Mouse (Mus musculus): ENCODE data around the gene Olfr285.

The Olfr285 gene

DNA sequence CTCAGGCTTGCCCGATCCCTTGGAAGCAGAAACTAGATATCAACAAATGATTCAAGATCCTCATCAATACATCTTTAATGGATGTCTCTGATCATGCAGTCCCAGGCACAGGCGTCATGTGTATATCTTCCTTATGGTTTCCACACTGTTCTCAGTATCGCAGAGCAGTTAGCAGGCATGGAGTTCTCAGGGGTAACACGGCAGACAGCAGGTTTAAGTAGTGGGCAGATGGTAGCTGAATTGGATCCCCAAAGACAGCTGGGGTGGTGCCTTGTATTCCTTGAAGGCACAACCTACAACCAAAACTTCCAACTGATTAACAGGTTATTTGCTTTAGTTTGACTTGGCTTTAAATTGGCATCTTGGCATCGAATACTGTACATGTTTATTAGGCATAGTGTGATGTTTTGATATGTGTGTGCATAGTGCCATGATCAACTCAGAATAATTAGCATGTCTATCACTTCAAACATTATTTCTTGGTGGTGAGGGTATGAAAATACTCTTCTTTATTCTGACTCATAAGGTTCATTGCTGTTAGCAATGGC is at the start of gene Olfr285:
Olfr285 (minus strand) TSS at position 177 of the 548 bp plus-strand sequence.
- in situ Hi-C loops (cut with MboI, MseI), result loop anchor here in 1 of 2 experiments (25.0 kb wide), 1 partner anchor 680 kb away; no protein-coding TSS in a partner anchor

GRCm38 (mm10) chr15:98340887-98341286 is 23.7 kb upstream of the Olfr285 start, which contains the start of gene Olfr284:
TSS of gene Olfr284 (minus strand) at chr15:98340987.
- in situ Hi-C loops (cut with MboI, MseI), result no loop called here

- in situ Hi-C loops (cut with MboI, MseI), result loop anchor here in 1 of 2 experiments (25.0 kb wide), 1 partner anchor 678 kb away; no protein-coding TSS in a partner anchor
These were observed 1.4 kb downstream of the Olfr285 start for GRCm38 (mm10) chr15:98315703-98316102.

- in situ Hi-C loops (cut with MboI, MseI), result loop anchor here in 1 of 2 experiments (5.0 kb wide), 1 partner anchor 81 kb away; no protein-coding TSS in a partner anchor
These were observed 21.3 kb downstream of the Olfr285 start, which contains the start of gene Zfp641 for GRCm38 (mm10) chr15:98295628-98296551. TSS of gene Zfp641 (minus strand) at chr15:98296161.

GRCm38 (mm10) chr15:98293651-98294050 is 23.5 kb downstream of the Olfr285 start:
- in situ Hi-C loops (cut with MboI, MseI), result no loop called here

DNA sequence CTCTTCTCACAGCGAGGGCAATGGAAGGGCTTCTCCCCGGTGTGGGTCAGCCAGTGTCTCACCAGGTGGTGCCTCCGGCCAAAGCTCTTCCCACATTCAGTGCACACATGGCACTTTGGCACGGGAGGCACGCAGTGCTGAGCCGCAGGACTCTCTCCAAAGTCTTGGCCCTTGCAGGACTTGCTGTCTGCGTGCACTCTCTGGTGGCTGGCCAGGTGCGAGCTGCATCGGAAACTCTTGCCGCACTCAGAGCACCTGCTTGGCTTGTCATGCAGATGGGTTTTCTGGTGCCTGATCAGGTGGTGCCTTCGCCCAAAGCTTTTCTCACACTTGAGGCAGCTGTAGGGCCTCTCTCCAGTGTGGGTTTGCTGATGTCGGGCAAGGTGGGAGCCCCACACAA is 28.6 kb downstream of the Olfr285 start:
- in situ Hi-C loops (cut with MboI, MseI), result no loop called here

DNA sequence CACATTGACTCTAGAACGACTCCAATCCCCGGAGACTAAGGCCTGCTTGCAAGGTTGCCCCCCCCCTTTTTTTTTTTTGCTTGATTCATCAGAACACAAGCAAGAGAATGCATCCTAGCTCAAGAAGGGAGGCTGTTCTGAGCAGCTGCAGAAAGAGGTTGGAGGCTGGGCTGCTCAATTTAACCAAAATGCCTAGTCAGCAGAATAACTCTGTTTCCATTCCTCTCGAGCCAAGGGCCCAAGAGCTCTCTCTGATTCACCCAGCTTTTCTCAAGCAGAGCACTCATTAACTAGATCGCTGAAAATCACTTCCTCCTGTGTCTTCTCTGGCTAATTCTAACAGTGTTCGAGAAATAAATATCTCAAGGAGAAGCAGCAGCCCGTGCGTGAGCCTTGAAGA is 30.7 kb downstream of the Olfr285 start:
- in situ Hi-C loops (cut with MboI, MseI), result no loop called here

All from T-helper 17 cell (primary cell).